Mouse (Mus musculus) NIH3T3 (cell line): ENCODE measurements around the gene Vps29.
A peak's percentile ranks its signal among the peaks of the same experiment; 100 is the strongest.

Source experiments
- DNase-seq: peaks from one replicate; pipeline ENCODE4 v3.0.0-alpha.2; 2012; ENCODE audit warnings: low read depth

Gene Vps29

DNA sequence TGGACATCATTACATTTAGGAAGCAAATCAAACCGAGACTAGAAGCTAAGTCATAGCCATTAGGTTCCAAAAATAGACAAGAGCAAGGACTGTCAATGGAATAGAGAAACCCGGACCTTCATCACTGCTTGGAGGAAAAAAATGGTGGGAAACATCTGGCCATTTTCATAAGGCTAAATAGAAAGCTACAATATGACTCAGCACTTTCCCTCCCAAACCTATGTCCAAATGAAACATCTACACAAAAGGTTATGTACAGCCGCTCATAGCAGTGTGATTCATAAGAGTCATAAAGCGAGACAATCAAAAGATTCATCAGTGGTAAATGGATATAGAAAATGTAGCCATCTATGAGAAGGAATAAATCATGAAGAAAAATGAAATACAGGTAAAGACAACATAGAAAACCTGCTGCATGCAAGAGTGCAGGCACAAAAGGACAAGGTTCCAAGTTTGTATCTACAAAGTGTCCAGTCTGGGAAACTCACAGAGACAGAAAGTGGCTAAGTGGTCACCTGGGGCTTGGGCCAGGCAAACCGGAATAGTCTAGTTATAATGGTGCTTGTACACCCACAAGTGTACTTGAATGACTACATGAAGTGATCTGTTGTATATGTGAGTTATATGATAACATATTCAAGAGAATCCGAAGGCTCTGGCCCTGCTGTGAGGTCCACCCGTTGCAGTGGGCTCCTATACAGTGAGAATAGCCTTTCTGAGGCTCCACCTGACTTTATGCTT lies 17.4 kb upstream of the Vps29 start:
- peak; percentile 56 for DNase-seq

DNA sequence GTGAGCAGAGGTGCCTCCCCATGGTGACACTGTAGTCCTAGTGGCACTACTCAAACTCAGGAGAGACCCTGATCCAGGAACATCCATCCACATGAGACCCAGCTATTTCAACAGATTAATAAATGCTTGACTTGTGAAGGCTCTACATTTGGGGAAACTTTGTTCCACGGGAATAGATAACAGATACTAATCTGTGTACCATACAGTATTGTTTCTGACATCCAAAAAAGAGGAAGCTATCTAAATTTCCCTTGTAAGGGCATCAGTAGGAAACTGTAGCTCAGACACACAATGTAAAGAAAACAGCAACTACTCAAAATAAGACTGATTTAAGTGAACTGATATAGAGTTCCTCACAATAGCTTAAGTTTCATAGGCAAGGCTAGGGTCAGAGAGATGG lies 11.3 kb upstream of the Vps29 start:
- no peak for DNase-seq

GRCm38 (mm10) chr5:122343768-122344167 lies 10.4 kb upstream of the Vps29 start:
- DNase-seq, result no peak

DNA sequence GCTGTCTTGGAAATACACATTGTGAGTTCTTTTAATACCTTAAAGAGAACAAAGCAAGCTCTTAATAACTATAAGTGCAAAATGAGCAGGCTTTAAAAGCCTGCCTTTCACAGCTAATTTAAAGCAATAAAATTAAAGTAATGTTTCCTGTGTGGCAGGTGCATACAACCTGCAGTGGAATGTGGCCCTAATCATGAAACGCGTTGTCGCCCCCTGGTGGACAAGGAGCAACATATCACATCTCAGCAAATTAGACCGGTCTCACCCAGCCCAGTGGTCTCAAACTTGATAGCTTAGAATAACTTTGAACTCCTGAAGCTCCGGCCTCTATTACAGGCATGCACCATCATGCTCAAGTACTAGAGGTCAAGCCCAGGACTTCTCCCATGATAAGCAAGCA lies 9.9 kb upstream of the Vps29 start:
- DNase-seq, result peak; percentile 86

DNA sequence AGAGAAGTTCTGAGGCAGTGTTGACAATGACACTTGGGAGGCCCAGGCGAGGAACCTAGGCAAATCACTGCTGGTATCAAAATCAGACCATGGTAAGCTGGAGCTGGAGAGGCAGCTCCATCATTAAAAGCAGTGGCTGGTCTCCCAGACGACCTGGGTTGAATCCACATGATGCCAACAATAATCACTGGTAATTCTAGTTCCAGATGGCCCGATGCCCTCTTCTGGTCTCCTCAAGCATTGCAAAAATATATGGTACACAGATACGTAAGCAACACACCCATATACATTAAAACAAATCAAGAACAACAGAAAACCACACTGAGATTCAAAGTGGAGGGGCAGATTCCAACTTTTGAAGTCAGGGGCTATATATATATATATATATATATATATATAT lies 8.4 kb upstream of the Vps29 start:
- peak; percentile 40 for DNase-seq

GRCm38 (mm10) chr5:122354492-122355067 lies 411 bp downstream of the Vps29 start:
- DNase-seq, result no peak

- DNase-seq, result no peak
These were observed 17.5 kb downstream of the Vps29 start, which contains the start of gene Gpn3 for GRCm38 (mm10) chr5:122371591-122372191. Gene Gpn3, plus strand, starts transcription at chr5:122371876.

- DNase-seq, result peak; percentile 100
These were observed 18.1 kb downstream of the Vps29 start, which contains the start of gene Fam216a for GRCm38 (mm10) chr5:122372192-122372769. Gene Fam216a, minus strand, starts transcription at chr5:122372364.

DNA sequence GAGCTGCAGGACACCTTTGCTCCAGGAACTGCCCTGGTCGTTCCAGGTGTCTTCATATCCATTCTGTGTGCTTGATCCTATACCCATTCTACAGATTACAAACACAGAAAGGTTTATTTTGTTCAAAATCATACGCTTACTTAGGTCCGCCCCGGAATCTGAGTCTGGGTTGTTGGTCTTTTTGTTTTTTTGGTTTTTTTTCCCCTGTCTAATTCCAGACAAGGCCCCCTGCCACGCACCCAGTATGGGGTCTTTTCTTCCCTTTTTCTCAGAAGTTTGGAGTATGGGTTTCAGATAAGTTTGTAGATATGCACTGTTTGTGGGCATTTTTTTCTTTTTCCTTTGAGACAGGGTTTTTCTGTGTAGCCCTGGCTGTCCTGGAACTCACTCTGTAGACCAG lies 18.7 kb downstream of the Vps29 start:
- no peak for DNase-seq

- no peak for DNase-seq
These were observed 23.1 kb downstream of the Vps29 start for GRCm38 (mm10) chr5:122377101-122377833.

- DNase-seq, result no peak
These were observed 24.0 kb downstream of the Vps29 start for GRCm38 (mm10) chr5:122378171-122378570.

GRCm38 (mm10) chr5:122379374-122380155 lies 25.4 kb downstream of the Vps29 start:
- peak; percentile 86 for DNase-seq

GRCm38 (mm10) chr5:122390006-122390405 lies 35.8 kb downstream of the Vps29 start:
- DNase-seq, result no peak

DNA sequence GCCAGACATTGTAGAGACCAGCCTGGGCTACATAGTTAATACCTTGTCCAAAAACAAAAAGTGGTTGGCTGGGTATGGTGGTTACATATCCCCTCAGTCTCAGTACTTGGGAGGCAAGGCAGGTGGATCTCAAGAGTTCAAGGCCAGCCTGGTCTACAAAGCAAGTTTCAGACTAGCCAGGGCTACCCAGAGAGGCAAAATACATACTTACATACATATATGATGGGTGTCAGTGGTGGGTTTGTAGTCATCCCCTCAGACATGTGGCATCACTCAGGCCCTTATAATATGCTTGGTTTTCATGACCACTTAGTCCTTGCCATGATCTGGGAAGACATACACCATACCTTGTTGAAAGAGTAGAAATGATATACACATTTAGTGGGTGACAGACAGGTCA lies 36.5 kb downstream of the Vps29 start:
- DNase-seq, result no peak

- DNase-seq, result no peak
These were observed 37.1 kb downstream of the Vps29 start for GRCm38 (mm10) chr5:122391178-122391785.

GRCm38 (mm10) chr5:122391786-122392180 lies 37.6 kb downstream of the Vps29 start, which contains the start of gene Arpc3:
Gene Arpc3, plus strand, starts transcription at chr5:122391878.
- DNase-seq, result peak; percentile 97

DNA sequence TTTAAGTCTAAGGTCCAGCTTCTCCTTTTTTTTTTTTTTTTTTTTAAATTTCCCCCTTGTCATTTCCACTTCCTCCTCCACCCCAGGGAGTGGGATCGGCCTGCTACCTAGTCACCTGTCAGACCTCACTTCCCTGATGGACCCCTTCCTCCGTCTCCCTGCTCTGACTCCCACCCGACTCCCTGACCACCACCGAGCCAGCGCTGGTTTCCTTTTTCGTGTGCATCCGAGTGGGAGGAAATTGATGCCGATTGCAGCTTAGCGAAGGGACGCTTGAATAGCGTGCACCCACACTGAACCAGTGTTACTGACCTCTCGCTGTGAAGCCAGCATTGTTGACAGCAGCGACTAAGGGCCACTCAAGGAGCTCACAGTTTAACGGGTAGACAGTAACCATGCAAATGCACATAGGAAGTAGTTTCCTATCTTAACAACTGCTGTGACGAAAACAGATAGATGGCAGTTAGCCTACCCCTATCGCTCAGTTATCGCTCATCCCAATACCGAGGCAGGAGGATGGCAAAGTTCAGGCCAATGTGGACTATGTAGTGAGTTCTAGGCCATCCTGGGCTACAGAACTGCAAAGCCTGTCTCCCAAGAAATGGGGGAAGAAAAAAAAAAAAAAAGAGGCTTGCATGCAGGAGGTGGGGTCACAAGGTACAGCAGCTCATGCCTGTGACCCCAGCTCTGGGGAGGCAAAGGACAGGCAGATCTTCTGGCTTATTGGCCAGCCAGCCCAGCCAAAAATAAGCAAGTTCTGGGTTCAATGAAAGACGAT lies 38.2 kb downstream of the Vps29 start:
- DNase-seq, result peak; percentile 24

DNA sequence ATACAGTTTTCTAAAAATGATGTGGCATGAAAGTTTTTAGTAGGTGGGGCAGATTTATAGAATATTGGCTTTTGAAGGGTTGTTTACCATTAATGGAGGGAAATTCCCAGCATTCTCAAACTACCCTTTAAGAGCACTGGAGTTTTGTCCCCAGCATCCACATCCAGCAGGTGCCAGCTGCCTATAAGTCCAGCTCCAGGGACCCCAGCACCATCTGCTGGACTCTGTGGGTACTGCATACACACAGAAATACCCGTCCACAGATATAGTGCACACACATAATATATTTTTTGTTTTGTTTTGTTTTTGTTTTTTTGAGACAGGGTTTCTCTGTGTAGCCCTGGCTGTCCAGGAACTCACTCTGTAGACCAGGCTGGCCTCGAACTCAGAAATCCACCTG lies 39.7 kb downstream of the Vps29 start:
- DNase-seq, result peak; percentile 87

DNA sequence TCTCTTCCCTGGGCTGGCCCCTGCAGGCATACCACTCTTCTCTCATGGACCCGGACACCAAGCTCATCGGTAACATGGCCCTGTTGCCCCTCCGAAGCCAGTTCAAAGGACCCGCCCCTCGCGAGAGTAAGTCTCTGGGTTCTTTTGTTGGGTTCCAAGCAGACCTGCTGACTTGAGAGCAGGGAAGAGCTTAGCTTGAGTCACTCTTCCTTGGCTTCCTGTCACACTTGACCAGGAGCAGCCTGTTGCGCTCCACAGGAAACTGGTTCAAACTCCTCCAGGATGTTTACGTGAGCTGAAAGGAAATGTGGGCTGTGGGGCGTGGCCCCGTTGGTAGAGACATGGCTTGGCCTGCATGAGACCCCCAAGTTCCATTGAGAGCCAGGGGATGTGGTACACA lies 42.6 kb downstream of the Vps29 start:
- DNase-seq, result no peak

GRCm38 (mm10) chr5:122397495-122397894 lies 43.3 kb downstream of the Vps29 start:
- DNase-seq, result no peak
